Mouse (Mus musculus): ENCODE measurements around the gene Gypa. TPM values are rescaled to one million over a fixed set of nuclear protein-coding genes. Genes with fewer than 3 reads are reported as not detected.

The Gypa gene
- total and polyA plus RNA-seq, 2 experiments from 2014 or later, result 0.43 to 1.3 TPM

DNA sequence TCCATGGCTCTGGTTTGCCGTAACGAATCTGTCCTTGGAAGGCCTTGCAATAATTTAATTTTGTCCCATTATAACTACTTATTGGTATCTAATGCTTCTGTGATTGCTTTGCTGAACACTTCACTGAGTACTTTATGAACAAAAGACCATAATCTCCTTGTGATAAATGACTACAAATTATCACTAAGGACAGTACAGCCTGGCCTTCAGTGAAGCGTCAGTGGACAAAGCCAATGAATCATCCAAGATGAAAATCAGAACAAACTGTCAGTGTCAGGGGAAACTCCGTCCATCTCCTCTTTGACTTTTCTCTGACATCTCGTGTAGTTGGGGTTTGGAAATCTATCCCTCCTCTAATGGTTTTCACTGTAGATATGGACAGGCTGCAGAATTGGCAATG is 15.4 kb upstream of the Gypa start:
- no peak for DNase-seq (ENCODE audit: low spot score)
- no peak overlapping the region for H3K4me3 ChIP-seq (ENCODE audit: low read length)
- no peaks in the 10 kb centered on the region for H3K36me3 ChIP-seq (ENCODE audit: insufficient read depth, low read length)
- TF ChIP-seq CTCF (IDR thresholded peaks at IDR 0.05; ENCODE audit: low read depth), result no peak
- no peaks in the 10 kb centered on the region for H3K27me3 ChIP-seq (ENCODE audit: insufficient read depth, low read length)
- WGBS, result 82% methylated on average over 5 of the region's 5 CpGs
- no peak overlapping the region for H3K27ac ChIP-seq
- no peak overlapping the region for H3K9ac ChIP-seq (replicated peaks; ENCODE audit: low read length)
- H3K9me3 ChIP-seq (ENCODE audit: low read length), result no peaks in the 10 kb centered on the region
- no peak overlapping the region for H3K4me2 ChIP-seq (ENCODE audit: low read depth, low read length)
- ATAC-seq, result no peak
- H3K4me1 ChIP-seq (ENCODE audit: insufficient read depth, low read length), result no peaks in the 10 kb centered on the region

GRCm38 (mm10) chr8:80479129-80479528 is 14.5 kb upstream of the Gypa start:
- no peaks in the 10 kb centered on the region for H3K27me3 ChIP-seq (ENCODE audit: insufficient read depth, low read length)
- no peaks in the 10 kb centered on the region for H3K4me1 ChIP-seq (ENCODE audit: insufficient read depth, low read length)
- no peaks in the 10 kb centered on the region for H3K9me3 ChIP-seq (ENCODE audit: low read length)
- no peaks in the 10 kb centered on the region for H3K36me3 ChIP-seq (ENCODE audit: insufficient read depth, low read length)
- no peak for TF ChIP-seq CTCF (IDR thresholded peaks at IDR 0.05; ENCODE audit: low read depth)
- no peak overlapping the region for H3K4me2 ChIP-seq (ENCODE audit: low read depth, low read length)
- H3K4me3 ChIP-seq (ENCODE audit: low read length), result no peak overlapping the region
- DNase-seq (ENCODE audit: low spot score), result no peak
- no peak overlapping the region for H3K9ac ChIP-seq (replicated peaks; ENCODE audit: low read length)
- ATAC-seq, result no peak
- WGBS, result 57% methylated on average over 1 of the region's 1 CpGs
- H3K27ac ChIP-seq, result no peak overlapping the region

DNA sequence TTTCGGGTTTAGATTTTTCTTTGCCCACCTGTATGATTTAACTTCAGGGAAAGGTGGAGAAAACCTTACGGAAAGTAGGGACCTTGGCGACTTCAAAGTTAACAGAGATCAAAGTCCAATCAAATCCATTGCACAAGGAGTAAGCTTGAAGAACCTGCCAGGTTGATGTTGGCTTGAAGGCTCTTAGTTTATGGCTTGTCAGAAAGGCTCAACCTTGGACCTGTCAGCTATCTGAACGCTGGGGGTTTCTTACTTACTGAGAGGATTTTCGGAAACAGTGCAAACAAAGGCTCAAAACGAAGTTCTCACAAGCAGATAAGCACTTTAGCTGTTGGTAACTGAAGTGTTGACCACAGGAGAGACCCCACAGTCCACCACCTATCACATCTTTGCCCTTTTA is 11.4 kb upstream of the Gypa start:
- TF ChIP-seq CTCF (IDR thresholded peaks at IDR 0.05; ENCODE audit: low read depth), result no peak

GRCm38 (mm10) chr8:80482822-80483774 is 10.5 kb upstream of the Gypa start:
- H3K4me3 ChIP-seq (ENCODE audit: low read length), result no peak overlapping the region; the same call in 1 of the 2 replicates

More for the DNA sequence above, 11.4 kb upstream of the Gypa start:
- Histone ChIP-seq H3K27ac (no peak overlapping the region), H3K36me3 (ENCODE audit: insufficient read depth, low read length) (no peaks in the 10 kb centered on the region), H3K27me3 (ENCODE audit: insufficient read depth, low read length) (no peaks in the 10 kb centered on the region), H3K4me3 (ENCODE audit: low read length) (no peak overlapping the region), H3K4me2 (ENCODE audit: low read depth, low read length) (no peak overlapping the region), H3K9me3 (ENCODE audit: low read length) (no peaks in the 10 kb centered on the region), H3K4me1 (ENCODE audit: insufficient read depth, low read length) (no peaks in the 10 kb centered on the region), H3K9ac (replicated peaks; ENCODE audit: low read length) (no peak overlapping the region)
- WGBS, result 84% methylated on average over 6 of the region's 6 CpGs
- DNase-seq (ENCODE audit: low spot score) (no peak), ATAC-seq (no peak)

GRCm38 (mm10) chr8:80491562-80491961 is 2.0 kb upstream of the Gypa start:
- Histone ChIP-seq H3K4me2 (ENCODE audit: low read depth, low read length) (no peak overlapping the region), H3K27ac (no peak overlapping the region), H3K9me3 (ENCODE audit: low read length) (no peaks in the 10 kb centered on the region), H3K27me3 (ENCODE audit: insufficient read depth, low read length) (no peaks in the 10 kb centered on the region), H3K9ac (replicated peaks; ENCODE audit: low read length) (no peak overlapping the region), H3K4me1 (ENCODE audit: insufficient read depth, low read length) (0 out of 2 replicates have a peak, but pooled peaks cover 4% of the 10 kb centered on the region), H3K4me3 (ENCODE audit: low read length) (no peak overlapping the region), H3K36me3 (ENCODE audit: insufficient read depth, low read length) (no peaks in the 10 kb centered on the region)
- no peak for ATAC-seq
- 33% methylated on average over 1 of the region's 1 CpGs for whole genome bisulfite sequencing
- no peak for DNase-seq (ENCODE audit: low spot score)
- peak; percentile 25 for TF ChIP-seq CTCF (IDR thresholded peaks at IDR 0.05; ENCODE audit: low read depth)

More at GRCm38 (mm10) chr8:80482822-80483774, 10.5 kb upstream of the Gypa start:
- peak; percentile 70 for TF ChIP-seq CTCF (IDR thresholded peaks at IDR 0.05; ENCODE audit: low read depth)
- H3K9me3 ChIP-seq (ENCODE audit: low read length), result no peaks in the 10 kb centered on the region
- H3K36me3 ChIP-seq (ENCODE audit: insufficient read depth, low read length), result no peaks in the 10 kb centered on the region
- no peak overlapping the region for H3K27ac ChIP-seq
- no peaks in the 10 kb centered on the region for H3K4me1 ChIP-seq (ENCODE audit: insufficient read depth, low read length)
- DNase-seq (ENCODE audit: low spot score) (peak; percentile 75), ATAC-seq (peak; percentile 53; the same call in 1 of the 2 replicates)
- H3K9ac ChIP-seq (replicated peaks; ENCODE audit: low read length), result no peak overlapping the region
- no peaks in the 10 kb centered on the region for H3K27me3 ChIP-seq (ENCODE audit: insufficient read depth, low read length)
- WGBS, result 31% methylated on average over 16 of the region's 16 CpGs
- peak overlapping the region; percentile 51 for H3K4me2 ChIP-seq (ENCODE audit: low read depth, low read length)

GRCm38 (mm10) chr8:80492987-80493441 is 567 bp upstream of the Gypa start:
- Histone ChIP-seq H3K27ac (no peak overlapping the region), H3K9me3 (ENCODE audit: low read length) (no peaks in the 10 kb centered on the region), H3K4me1 (ENCODE audit: insufficient read depth, low read length) (0 out of 2 replicates have a peak, but pooled peaks cover 4% of the 10 kb centered on the region), H3K36me3 (ENCODE audit: insufficient read depth, low read length) (no peaks in the 10 kb centered on the region), H3K27me3 (ENCODE audit: insufficient read depth, low read length) (no peaks in the 10 kb centered on the region), H3K4me2 (ENCODE audit: low read depth, low read length) (peak overlapping the region; percentile 90), H3K9ac (replicated peaks; ENCODE audit: low read length) (peak overlapping the region; percentile 31), H3K4me3 (ENCODE audit: low read length) (peak overlapping the region; percentile 42)
- ATAC-seq (peak; percentile 81), DNase-seq (ENCODE audit: low spot score) (peak; percentile 80)
- under 1% methylated on average over 16 of the region's 16 CpGs for WGBS
- peak; percentile 83 for TF ChIP-seq CTCF (IDR thresholded peaks at IDR 0.05; ENCODE audit: low read depth)

GRCm38 (mm10) chr8:80494346-80494660 is 722 bp downstream of the Gypa start:
- 90% methylated on average over 2 of the region's 2 CpGs for whole genome bisulfite sequencing
- H3K27me3 ChIP-seq (ENCODE audit: insufficient read depth, low read length), result no peaks in the 10 kb centered on the region

More at GRCm38 (mm10) chr8:80494346-80494660, 722 bp downstream of the Gypa start:
- TF ChIP-seq CTCF (IDR thresholded peaks at IDR 0.05; ENCODE audit: low read depth), result no peak
- Histone ChIP-seq H3K9ac (replicated peaks; ENCODE audit: low read length) (no peak overlapping the region), H3K36me3 (ENCODE audit: insufficient read depth, low read length) (no peaks in the 10 kb centered on the region), H3K4me3 (ENCODE audit: low read length) (no peak overlapping the region), H3K9me3 (ENCODE audit: low read length) (no peaks in the 10 kb centered on the region), H3K4me2 (ENCODE audit: low read depth, low read length) (no peak overlapping the region), H3K27ac (no peak overlapping the region), H3K4me1 (ENCODE audit: insufficient read depth, low read length) (0 out of 2 replicates have a peak, but pooled peaks cover 4% of the 10 kb centered on the region)
- no peak for ATAC-seq
- no peak for DNase-seq (ENCODE audit: low spot score)
